Mouse (Mus musculus): ENCODE results near the gene Xrcc2.
"Not testable (repeated sequence)": the region's sequence is repeated elsewhere in the genome, so short reads cannot be mapped to it uniquely, and the experiment has no call there.

Gene Xrcc2

DNA sequence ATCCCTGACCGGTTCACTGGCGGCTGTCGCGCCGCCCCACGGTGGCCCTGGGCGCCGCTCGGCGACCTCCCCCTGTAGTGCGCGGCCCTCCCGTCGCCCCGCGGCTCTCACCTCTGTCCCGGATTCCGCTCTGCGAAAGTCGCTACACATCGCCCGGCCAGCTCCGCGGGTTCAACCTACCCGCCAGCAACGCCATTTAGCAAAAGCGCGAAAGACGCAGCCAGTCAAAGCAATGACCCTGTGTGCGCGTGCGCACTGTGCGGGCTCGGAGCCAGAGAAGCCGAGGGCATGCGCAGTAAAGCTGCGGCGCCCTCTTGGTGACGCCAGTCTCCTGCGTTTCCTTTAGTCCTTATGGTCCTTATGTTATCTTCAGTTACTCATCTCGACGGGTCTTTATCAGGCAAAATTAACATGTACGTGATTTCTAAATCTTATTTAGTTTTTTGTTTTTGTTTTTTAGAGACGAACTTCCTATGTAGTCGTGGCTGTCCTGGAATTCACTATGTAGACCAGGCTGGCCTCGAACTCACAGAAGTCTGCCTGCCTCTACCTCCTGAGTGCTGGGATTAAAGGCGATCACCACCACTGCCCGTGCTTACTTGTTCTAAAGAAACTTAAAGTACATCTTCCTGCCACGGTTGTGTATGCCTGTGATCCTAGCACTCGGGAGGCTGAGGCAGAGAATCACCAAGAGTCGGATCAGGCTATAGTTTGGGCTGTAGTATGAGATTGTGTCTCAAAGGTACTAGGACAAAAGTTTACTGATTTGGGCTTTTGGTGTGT is at the start of gene Xrcc2:
Gene Xrcc2 (minus strand): TSS at position 259 of the 783 bp plus-strand sequence.
- peak; percentile 96 for DNase-seq (ENCODE audit: low read depth, low spot score)

DNA sequence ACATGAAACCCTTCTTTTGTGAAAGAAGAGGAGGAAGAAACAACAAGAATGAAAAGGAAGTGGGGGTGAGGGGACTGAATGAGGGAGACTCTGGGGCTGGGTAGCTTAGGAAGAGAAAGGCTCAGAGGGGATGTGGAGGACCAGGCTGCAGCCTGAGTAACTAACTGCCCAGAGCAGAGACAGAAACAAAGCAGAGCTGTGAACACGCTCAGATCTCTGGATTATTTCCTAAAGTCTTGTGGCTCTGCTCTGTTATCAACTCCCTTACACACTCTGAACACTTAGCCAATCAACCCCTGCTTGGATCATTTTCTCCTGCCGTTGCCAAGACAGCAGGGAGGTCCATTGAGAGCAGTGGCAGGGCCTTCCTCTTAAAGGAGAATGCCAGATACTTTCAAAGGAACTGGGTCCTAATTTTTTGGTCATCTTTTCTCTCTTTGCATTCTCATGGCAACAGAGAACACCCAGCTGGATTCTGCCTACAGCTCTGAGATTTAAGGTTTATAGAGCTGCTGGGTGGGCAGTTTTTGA is 48.7 kb upstream of the Xrcc2 start:
- DNase-seq (ENCODE audit: low read depth, low spot score), result no peak

GRCm38 (mm10) chr5:25753556-25754235 is 48.1 kb upstream of the Xrcc2 start:
- no peak for DNase-seq (ENCODE audit: low read depth, low spot score)

DNA sequence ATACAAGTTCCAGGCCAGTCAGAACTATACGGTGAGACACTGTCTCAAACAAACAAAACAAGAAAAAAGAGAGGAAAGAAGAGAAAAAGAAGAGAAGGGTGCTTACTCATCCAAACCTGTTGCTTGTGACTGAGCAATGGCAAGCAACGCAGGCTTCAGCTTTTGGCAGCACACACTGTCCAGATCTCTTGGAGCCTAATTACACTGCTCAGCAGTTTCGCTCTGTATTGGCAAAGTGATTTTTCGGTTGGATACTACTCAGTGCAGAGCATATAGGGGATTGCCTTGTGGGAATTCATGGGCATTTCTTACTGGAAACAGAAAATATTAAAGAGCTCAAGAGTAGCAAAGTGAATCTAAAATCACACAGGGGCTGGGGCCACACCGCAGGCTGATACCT is 47.2 kb upstream of the Xrcc2 start:
- no peak for DNase-seq (ENCODE audit: low read depth, low spot score)

GRCm38 (mm10) chr5:25751552-25751951 is 45.9 kb upstream of the Xrcc2 start:
- no peak for DNase-seq (ENCODE audit: low read depth, low spot score)

- DNase-seq (ENCODE audit: low read depth, low spot score), result no peak
Measured at GRCm38 (mm10) chr5:25748613-25749012, 43.0 kb upstream of the Xrcc2 start.

DNA sequence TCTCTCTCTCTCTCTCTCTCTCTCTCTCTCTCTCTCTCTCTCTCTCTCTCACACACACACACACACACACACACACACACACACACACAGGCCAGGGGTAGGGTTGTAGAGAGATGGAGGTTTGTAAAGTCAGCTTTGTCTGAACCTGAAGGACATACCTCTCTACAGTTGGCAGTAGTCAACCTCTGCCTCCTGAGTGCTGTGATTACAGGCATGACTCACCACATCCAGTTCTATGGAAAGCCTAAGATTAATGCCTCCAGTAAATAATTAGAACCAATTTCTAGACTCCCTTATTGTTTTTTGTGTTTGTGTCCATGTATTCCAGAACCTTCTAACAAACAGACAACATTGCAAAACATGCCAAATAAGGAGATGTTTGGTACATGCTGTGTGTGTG is 42.3 kb upstream of the Xrcc2 start:
- no peak for DNase-seq (ENCODE audit: low read depth, low spot score)

- not testable (repeated sequence) for DNase-seq (ENCODE audit: low read depth, low spot score)
Measured at GRCm38 (mm10) chr5:25738902-25739301, 33.3 kb upstream of the Xrcc2 start.

DNA sequence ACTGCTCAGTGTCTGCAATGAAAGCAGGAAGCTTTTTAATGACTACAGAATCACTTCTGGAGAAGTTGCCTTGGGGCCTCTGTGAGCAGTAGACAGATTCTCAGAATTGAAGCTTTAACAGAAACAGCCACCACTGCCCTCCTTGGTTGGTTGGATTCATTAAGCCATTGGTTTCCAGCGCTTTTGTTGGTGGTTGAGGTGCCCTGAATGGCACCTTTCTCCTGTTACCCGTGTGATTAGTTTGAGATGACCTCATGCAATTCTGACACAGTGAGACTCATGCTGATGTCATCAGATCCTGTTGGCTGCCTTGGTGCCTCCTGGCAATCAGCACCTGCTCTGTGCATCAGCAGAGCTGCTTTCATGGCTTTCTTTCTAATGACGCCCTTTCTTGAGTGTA is 32.8 kb upstream of the Xrcc2 start:
- DNase-seq (ENCODE audit: low read depth, low spot score), result no peak

DNA sequence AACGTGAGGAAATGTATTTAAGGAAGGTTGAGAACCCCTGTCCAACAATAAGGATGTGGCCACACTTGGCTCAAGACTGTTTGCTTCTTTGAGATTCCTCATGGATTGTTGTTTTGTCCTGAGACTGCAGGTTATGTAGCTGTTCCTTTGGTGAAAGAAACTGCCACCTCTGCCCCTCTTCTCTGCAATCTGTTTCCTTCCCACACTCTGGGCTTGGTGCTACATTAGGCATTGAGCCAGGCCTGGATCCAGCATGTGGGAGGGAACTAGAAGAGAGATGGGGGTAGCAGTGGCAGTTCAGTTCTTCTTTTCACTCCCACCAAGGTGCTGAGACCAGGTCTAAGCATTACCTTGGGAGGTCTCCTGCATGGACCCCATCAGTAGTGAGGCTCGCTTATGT is 30.2 kb upstream of the Xrcc2 start:
- DNase-seq (ENCODE audit: low read depth, low spot score), result no peak

DNA sequence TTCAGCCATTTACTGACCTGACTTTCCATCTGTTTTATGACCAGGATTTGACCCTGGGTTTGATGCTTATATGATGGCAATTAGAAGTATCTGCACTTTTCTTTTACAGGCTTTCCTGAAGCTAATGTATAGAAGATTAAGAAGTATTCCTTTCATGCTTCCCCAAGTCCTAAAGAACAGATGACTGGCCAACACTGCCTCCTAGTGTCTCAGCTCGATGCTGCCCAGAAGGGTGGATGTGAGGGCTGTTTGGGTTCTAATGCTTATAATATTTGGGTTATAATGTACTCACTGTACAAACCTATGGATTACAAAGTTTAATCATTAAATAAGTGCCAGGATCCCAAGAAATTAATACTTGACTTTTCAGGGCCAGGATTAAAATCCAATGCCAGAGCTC is 28.7 kb upstream of the Xrcc2 start:
- DNase-seq (ENCODE audit: low read depth, low spot score), result peak; percentile 44

- DNase-seq (ENCODE audit: low read depth, low spot score), result no peak
Measured at GRCm38 (mm10) chr5:25724134-25724675, 18.6 kb upstream of the Xrcc2 start.

DNA sequence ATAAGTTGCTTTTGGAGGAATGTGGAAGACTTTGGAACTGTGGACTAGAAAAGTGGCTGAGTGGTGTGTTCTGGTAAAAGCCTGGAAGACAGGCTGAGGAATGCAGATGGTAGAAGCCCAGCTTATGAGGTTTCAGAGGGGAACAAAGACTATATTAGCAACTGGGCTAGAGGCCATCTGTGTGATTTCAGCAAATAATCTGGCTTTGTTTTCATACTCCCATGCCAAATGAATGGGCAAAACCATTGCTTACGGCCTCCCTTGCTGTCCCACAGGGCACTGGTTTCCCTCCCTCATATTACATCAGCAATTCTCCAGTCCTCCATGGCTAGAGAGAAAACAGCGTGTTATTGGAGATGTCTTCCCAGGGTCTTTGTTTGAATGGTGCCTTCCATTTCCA is 17.4 kb upstream of the Xrcc2 start:
- no peak for DNase-seq (ENCODE audit: low read depth, low spot score)

DNA sequence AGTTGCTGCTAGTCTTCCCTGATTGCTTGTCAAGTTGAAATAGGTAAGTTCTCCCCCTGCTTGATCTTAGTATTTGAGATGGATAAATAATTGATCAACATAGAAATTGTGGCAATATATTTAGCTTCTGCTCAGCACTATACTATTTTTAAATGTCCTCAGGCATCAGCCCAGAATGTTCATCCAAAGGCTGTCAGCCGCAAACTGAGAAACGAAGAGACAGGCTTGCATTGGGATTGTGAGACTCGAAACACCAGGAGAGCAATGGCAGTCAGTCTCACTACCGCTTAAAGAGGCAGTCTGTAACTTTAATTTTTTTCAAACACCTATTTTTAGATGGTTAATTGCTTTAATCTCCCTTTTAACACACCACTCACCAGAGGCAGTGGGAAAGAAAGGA is 13.8 kb upstream of the Xrcc2 start:
- DNase-seq (ENCODE audit: low read depth, low spot score), result no peak

- not testable (repeated sequence) for DNase-seq (ENCODE audit: low read depth, low spot score)
Measured at GRCm38 (mm10) chr5:25713001-25713706, 7.5 kb upstream of the Xrcc2 start.

DNA sequence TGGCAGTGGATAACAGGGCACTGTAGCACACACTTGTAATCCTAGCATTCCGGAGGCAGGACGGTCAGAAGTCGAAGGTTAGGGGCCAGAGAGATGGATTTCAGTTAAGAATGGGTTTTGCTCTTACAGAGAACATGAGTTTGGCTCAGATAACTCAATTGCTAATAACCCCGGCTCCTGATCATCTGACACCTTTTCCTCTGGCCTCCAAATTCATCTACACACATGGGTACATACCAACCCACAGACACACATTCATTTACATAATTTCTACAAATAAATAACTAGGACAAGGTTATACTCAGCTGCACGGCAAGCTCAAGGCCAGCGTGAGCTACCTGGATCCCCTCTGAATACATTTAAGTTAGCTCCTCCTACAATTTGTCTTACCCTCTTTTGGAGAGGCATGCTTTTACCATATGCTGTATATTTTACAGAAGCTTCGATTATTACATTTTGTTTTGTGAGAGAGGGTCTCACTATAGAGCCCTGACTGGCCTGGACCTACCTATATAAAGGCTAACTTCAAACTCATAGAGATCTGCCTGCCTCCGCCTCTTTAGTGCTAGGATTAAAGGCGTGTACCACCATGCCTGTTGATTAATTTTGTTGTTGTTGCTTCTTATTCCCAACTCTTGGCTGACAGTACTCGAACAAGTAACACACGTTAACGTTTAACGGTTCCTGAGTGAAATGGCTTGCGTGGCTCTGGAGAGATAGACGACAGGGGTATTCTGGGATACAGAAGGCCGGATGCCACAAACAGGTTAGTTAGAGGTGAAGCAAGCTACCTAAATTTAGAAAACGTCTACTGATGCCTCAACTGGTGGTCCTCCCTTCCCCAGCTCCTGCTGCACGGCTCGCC is 691 bp downstream of the Xrcc2 start:
- DNase-seq (ENCODE audit: low read depth, low spot score), result no peak

- DNase-seq (ENCODE audit: low read depth, low spot score), result no peak
Measured at GRCm38 (mm10) chr5:25697941-25698340, 7.7 kb downstream of the Xrcc2 start.

- DNase-seq (ENCODE audit: low read depth, low spot score), result no peak
Measured at GRCm38 (mm10) chr5:25696256-25696655, 9.4 kb downstream of the Xrcc2 start.

DNA sequence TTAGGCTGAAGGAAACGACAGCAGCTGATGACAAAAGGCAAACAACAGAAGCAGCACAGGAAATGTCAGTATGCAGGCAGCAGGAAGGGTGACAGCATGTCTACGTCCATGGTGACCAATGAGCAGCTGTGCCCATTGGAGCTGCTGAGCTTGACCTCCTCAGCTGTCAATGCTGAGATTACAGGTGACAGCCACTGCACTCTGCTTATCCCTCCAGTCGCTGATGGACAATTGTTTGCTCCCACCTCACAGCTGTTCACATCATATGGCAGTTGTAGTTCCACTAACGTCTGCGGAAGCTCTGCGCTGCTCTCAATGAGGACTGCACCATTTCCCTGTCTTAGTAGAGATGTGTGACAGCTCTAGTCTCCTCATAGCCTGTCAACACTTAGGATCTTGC is 9.8 kb downstream of the Xrcc2 start:
- no peak for DNase-seq (ENCODE audit: low read depth, low spot score)

- no peak for DNase-seq (ENCODE audit: low read depth, low spot score)
Measured at GRCm38 (mm10) chr5:25671696-25672520, 33.7 kb downstream of the Xrcc2 start.
